Mouse (Mus musculus) brain, embryonic 14.5 days (tissue): Measurements from ENCODE around the gene Trim7.

ENCODE experiments used
- CTCF ChIP-seq: fragments of 200-500 bp; IDR thresholded peaks from 2 replicates; pipeline ENCODE4 v1.5.1; 2012; ENCODE audit warnings: inconsistent platforms, mild to moderate bottlenecking, moderate library complexity, borderline replicate concordance; ENCODE audit not compliant: insufficient read depth, insufficient read length; ENCODE audit errors: extremely low read depth
- POLR2A ChIP-seq: fragments of 200-500 bp; IDR thresholded peaks from 2 replicates; pipeline ENCODE4 v1.6.1; 2012; ENCODE audit warnings: mild to moderate bottlenecking, inconsistent platforms, borderline replicate concordance; ENCODE audit not compliant: poor library complexity, insufficient read depth, insufficient read length, severe bottlenecking; ENCODE audit errors: extremely low read depth

- TF ChIP-seq POLR2A (no peak), CTCF (no peak)
Observed at GRCm38 (mm10) chr11:48844309-48844708, 18.4 kb downstream of the Trim7 start.
